Mouse (Mus musculus): ENCODE measurements around the gene Lap3.

DNA sequence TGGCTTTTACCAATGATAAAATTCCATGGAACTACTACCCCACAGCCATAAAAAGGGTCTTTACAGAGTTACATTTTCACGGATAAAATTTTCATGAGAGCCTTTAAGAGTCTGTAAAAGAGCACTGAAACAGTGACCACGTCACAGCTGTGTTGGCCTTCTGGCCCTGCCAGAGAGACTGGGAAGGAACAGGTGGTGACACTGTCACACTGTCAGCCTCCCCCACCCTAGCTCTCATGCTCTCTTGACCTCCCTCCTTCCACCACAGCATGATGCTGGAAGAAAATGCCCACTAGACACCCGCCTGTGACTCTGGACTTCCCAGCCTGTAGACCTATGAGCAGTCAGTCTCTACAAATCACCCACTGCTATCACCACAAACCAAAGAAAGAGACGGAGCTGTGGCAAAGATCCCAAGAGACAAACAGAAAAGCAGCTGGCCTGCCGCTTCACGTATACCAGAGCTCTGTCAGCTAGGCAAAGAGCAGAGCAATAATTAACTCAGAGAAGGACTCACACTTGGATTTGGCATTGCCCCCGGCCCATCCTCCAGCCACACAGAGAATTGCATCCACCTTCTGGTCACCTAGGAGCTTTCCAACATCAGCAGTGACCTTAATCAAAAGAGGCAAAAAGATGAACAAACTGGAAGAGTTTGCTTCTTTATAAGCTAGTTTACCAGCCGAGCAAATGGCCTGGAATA lies 48.9 kb upstream of the Lap3 start:
- TF ChIP-seq EP300 (IDR thresholded peaks at IDR 0.05; ENCODE audit: low read depth) (peak; percentile 8; the same call in 1 of the 2 replicates), CTCF (IDR thresholded peaks at IDR 0.05; ENCODE audit: low read depth) (no peak)
